Mouse (Mus musculus) cerebellum, adult 11-12 months (tissue): Measurements from ENCODE around the gene Rab13.
A peak's percentile ranks its signal among the peaks of the same experiment; 100 is the strongest.

Source experiments
- DNase-seq: peaks from one replicate; pipeline ENCODE4 v3.0.0; 2022

Gene Rab13

DNA sequence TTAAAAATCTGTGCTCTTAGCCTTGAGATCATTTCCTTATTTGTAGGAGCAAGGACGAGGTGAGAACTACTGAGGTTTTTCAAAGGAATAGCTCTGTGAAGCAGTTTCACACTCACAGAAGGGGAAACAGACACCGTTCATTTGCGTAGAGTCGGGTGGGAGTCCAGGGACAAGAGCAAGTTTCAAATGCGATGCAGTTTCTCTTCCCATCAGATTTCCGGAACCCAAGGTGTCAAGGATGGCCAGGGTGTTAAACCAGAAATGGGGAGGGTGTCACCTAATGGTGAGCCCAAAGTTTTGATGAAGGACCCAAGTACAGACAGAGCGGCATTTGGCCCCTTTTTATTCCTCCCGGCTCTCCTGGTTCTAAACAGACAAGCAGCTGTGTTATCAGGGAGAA is 17.6 kb downstream of the Rab13 start:
- no peak for DNase-seq

DNA sequence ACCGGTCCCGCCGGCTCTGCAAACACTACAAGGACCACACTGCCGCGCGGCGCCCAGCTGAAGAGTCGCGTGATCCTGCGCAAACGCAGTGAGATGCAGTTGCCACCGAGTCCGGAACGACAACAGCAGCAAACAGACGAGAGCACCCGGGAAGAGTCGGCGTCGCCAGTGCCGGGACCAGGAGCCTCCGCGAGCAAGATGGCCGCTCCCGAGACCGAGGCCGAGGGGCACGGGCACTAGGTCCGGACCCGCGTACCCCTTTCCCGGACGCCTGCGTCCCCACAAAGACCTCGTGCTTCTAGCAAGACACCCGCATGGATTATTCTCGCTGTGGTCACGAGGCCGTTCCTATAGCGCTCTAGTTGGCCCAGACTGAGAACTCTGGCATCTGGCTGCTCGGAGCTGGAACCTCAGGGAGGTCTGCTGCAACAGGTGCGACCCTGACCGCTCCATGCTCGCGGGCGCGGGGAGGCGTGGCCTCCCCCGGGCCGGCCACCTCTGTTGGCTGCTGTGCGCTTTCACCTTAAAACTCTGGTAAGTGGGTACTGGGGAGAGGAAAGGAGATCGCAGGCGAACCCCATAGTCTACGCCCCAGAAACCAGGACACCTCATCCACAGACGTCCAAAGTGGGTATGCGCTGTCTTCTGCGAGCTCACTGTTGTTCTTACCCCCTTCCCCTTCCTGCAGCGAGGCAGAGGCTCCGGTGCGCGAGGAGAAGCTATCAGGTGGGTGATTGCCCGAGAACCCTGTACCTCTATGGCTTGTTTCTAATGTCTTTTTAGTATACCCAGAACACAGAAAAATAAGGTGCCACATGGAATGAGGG is 18.2 kb downstream of the Rab13 start, which contains the start of gene Jtb:
Gene Jtb (plus strand): TSS at position 91 of the 827 bp plus-strand sequence.
- DNase-seq: peak; percentile 93

DNA sequence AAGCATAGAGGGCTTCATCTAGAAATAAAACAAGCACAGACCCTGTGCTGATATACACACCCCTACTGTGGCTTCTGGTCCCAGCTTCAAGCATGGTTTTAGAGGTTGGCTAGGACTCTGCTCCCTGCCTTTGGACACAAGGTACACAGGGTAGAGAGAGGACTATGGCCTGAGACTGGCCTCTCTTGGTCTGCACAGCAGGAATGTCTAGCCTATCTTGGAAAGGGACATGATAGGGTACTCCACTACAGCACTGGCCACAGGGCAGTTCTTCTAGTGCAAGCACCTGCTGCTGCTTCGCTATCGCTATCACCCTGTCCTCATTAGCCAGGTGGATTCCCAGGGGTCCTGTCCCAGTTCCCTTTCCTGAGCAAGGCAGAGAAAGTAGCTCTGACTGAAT is 27.8 kb downstream of the Rab13 start:
- no peak for DNase-seq

DNA sequence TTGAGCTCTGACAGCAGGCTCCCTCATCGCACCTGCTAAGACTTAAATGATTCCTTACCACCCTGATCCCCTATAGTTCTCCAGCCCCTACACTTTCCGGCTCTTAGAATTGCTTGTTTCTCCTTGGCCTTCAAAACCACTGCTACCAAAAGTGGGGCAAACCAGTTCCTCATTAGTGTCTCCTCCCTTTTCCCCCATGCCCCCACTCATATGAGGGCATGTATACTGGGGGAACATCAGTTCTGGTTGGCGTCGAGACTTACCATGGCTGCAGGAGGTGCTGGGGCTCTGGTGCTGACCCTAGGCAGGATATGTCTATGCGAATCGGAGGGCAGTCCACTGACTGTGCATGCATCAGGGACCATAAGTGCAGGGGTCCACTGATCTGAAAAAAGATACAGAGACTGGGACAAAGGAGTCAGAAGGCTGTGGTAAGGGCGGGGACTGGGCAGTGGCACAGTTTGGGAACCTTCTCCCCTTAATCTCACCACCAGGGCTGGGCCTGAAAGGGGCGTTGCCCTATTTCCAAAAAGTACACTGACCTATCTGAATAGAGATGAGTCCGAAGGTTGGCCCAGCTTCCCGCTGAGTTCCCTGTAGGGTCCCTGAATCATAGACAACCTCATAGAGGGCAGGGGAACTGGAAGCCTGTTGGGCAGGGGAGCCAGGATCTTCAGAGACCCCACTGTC is 28.3 kb downstream of the Rab13 start:
- DNase-seq: no peak

DNA sequence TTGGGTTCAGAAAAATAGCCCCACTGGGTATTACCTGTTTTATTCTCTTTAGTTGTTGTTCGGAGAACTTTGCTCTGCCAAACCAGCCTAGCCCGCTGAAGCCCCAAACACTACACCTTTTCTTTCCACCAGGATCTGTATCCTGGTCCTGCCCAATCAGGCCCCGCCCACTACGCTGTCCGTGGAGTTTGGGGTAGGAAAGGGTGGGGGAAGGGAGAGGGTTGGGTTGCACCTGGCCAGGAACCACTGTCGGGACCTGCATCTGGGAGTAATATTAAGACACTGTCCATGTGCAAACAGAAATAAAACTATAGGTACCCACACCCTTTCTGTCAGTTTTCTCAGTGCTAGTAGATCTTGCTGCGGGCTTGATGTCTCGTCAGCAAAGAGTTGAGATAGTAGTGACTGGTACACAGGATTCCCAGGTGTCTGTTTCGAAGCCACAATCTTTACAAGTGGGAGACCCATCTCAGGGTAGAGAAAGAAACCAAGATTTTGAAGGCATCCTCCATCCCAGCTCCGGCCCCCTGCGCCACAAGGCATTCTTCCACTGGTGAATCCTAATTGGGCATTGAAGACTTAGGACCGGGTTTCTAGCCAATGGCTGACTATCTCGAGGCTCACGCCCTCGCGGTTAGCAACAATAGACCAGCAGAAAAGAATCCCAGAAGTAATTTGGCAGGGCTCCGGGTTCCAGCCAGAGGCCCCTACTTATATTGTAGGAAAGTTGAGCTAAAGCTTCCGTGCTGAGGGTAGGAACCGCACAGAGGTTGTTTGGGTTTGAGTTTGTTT is 29.7 kb downstream of the Rab13 start, which contains the start of gene Creb3l4:
Gene Creb3l4 (minus strand): TSS at position 529 of the 792 bp plus-strand sequence.
- DNase-seq: no peak

DNA sequence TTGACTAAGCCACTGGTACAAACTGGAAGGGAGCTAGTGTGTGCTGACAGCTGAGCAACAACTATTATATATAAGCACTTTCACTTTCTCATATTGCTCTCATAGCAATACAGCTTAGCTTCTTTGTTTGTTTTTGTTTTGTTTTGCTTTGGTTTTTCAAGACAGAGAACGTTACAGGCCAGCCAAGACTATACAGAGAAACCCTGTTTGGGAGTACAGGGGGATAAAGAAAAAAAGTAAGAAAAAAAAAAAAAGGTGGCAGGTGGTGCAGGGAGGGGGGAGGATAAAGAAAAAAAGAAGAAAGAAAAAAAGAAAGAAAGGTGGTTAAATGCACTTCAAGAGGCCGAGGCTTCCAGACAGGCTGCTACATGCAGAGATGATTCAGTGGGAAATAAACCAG is 31.9 kb downstream of the Rab13 start:
- no peak for DNase-seq

DNA sequence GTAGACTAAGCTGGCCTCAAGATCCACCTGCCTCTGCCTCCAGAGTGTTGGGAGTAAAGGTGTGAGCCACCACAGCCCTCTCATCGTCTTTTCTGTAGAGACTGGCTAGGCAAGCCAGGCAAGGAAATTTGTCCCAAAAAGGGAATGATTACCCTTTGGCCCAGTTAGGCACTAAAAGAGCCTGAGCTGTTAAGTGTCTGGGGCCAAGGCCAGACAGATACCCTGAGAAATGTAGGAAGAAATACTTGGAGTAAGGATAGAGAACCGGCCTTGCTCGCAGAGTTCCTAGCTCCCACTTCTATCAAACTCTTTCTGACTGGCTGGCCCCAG is 34.1 kb downstream of the Rab13 start:
- no peak for DNase-seq

DNA sequence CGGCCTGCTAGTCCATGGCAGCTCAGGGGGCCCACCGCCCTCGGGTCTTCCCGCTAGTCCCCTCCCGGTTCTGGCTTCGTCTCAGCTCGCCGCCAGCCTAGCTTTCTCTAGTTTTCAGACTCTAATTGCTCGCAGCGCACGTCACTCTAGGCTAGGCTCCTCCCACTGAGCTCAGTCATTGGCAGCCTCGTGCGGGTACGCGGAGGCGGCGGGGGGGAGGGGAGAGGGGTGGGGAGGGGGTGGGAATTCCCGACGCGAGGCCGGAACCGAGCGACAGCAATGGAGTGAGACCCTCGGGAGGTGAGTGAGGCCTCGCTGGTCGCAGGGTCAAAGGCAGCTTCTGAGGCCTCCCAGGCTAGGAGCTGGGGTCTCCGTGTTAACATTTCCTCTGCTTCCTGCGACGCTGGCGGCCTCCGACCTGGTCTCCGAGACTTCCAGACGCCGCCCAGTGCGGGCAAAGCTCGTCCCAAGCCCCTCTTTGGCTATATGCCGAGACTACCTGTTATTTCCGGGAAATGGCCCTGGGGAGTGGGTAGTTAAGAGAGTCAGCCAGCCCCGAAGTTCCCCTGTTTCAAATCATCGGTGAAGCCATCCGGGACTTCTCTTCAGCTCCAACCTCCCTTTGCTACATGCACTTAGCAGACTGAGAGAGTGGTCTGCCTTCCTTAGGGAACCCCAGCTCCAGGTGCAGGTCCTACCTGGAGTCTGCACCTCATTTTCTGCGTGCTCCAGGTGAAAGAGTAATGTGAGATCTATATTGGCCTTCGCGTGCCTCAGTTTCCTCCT is 34.7 kb downstream of the Rab13 start, which contains the start of gene Slc39a1:
Gene Slc39a1 (plus strand): TSS at position 213 of the 786 bp plus-strand sequence.
- peak; percentile 91 for DNase-seq

DNA sequence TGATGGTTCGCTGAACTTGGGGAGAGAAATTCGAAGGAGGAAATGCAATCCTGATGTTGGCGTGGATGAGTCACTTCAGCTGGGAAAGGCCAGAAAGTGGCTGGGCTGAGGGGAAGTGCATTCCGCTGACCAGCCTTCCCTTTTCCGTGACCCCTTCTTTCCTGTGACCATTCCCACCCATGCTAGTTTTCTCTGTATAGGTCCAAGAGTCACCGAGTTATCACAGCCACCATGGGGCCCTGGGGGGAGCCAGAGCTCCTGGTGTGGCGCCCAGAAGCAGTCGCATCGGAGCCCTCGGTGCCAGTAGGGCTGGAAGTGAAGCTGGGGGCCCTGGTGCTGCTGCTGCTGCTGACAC is 35.2 kb downstream of the Rab13 start:
- DNase-seq: peak; percentile 57

DNA sequence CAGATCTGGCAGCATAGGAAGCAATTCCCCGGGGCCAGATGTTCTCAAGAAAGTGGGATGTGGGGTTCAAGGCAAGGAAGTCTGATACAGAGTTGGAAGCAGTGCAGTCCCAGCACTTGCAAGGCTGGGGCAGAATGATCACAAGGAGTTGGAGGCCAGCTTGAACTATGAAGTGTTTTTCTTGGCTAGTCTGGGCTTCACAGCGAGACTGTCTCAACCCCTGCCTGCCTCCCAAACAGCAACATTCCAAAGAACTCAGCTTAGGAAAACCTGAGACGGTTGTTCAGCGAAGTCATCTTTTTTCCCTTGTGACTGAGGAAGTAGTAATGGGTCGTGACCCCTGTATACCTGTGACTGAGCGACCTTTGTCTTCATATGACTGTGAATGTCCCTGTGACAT is 37.3 kb downstream of the Rab13 start:
- no peak for DNase-seq

DNA sequence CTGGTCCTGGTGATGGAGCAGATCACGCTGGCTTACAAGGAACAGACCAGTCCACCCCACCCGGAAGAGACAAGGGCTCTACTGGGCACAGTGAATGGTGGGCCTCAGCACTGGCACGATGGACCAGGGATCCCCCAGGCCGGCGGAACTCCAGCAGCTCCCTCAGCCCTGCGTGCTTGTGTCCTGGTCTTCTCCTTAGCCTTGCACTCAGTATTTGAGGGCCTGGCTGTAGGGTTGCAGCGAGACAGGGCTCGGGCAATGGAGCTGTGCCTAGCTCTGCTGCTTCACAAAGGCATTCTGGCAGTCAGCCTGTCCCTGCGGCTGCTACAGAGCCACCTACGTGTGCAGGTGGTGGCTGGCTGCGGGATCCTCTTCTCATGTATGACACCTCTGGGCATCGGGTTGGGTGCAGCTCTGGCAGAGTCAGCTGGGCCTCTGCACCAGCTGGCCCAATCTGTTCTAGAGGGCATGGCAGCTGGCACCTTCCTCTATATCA is 38.3 kb downstream of the Rab13 start:
- DNase-seq: peak; percentile 47

DNA sequence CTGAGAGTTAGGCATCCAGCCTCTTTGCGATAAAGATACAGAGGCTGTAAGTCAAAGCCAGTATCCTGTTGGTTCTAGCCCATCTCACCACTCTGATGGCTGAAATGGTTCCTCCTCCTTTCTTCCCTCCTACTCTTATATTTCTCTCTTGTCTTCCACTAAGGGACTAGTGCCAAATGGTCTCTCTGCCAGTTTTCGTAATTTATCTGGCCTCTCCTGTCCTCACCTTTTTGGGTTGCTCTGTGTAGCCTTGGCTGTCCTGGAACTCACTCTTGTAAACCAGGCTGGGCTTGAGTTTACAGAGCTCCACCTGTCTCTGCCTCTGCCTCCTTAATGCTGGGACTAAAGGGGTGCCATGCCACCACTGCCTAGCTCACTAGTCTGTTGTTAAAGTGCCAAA is 39.2 kb downstream of the Rab13 start:
- DNase-seq: peak; percentile 62

DNA sequence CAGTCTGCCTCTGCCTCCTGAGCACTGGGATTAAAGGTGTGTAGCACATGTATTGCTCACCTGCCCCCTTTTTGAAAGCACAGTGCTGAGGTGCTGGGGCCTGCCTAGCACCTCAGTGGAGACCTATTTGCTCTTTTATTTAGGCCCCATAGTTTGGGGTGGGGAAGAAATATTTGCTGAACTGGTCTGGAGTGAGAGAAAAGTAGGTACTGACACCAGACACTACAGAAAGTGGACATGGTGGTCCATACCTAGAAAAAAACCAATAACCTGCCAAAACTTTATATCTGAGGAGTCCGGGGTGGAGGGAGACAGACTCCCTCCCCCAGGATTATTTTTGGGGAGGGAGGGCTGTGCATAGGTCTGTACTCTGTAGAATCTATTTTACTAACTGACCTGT is 39.7 kb downstream of the Rab13 start:
- peak; percentile 43 for DNase-seq

DNA sequence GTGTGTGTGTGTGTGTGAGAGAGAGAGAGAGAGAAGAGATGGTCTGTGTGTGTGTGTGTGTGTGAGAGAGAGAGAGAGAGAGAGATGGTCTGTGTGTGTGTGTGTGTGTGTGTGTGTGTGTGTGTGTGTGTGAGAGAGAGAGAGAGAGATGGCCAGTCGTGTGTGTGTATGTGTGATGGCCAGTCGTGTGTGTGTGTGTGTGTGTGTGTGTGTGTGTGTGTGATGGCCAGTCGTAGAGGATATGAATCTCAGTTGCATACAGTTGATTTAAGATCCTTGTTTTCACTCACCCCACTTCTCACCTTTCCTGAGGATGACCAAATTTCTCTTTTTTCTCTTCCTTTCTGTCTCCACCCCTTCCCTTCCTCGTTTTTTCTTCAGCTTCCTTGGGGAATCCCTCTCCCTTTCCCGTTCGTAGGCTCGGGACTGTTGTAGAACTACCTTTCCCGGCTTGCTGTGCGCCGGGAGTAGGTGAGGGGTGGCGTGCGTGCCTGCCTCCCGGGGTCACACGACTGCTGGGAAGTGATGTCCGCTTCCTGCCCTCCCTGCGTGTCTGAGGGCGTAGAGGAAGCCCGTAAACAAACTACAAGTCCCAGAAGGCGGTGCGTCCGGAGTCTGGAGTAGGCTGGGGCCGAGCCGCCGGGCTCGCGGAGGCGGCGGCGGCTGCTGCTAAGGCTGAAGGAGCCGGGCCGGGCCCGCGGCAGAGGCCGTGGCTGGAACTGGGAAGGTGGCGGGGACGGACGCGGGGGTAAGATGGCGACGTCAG is 40.3 kb downstream of the Rab13 start, which contains the start of gene Crtc2:
Gene Crtc2 (plus strand): TSS at position 511 of the 766 bp plus-strand sequence.
- DNase-seq: peak; percentile 98

DNA sequence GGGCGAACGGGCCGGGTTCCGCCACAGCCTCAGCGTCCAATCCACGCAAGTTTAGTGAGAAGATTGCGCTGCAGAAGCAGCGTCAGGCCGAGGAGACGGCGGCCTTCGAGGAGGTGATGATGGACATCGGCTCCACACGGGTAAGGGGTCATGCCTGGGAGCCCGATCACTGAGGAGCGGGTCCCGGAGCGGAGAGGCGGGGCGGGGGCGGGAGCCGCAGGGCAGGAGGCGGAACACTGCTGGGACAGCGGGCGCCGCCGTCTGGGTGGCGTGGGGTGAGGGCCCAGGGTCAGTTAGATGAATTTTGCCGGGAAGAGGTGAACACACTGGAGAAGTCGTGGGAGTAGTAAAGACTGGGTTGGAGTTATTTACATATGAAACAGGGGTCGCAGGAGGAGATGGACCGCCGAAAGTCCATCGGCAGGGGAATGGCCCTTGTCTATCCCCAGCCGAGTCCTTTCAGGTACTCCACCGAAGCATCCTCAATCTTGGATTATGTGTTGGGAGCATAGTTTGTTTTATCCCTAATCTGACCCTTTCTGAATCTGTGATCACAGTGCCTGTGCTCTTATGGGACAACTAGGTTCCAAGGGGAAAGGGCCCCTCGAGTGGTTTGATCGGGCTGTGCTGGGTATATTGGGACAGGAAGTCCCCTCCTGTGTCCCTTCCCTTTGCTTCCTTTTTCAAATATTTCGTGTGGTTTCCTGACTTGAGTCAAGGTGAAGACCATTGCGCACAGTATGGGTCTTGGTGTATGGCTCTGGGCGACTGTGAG is 41.1 kb downstream of the Rab13 start:
- DNase-seq: no peak

DNA sequence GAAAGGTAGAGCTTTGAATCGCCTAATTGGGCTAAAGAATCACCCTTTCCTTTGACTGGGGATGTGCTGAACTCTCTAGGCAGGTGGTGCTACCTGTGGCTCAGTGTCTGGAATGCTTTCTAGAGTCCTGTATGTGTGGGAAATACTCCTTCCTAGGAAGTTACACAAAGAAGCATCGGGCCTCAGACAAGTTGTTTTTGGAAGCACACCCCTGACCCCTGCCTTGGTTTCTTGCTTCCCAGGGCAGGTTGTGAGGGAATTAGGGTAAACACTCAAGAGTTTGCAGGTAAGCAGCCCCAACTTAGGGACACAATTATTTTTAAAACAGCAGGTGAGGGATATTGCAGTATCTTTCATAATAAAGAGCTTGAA is 41.7 kb downstream of the Rab13 start:
- DNase-seq: peak; percentile 42

DNA sequence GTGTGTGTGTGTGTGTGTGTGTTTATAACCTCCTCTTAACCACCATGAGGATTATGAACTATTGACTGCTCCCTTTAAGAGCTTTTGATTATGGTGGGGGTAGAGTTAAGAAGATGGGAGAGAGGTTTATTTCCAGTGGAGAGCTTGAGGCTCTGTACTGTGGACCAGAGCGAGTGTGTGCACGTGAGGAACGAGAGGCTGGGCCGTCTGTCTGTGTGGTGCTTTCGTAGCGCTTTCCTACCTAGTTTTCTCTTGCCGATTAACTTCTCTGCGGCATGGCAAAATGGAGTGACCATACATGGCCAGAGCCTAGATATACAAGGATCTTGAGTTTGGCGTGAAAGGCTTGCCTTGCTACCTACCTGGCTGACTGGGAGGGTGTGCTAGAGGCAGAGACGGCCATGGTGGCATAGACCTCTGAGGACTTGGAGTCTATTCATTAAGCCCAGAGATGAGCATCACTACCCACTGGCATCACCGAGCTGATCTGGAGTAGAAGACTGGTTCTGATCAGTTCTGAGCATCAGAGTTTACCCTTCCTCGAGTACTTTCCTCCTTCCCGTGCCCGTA is 42.4 kb downstream of the Rab13 start:
- DNase-seq: peak; percentile 40

DNA sequence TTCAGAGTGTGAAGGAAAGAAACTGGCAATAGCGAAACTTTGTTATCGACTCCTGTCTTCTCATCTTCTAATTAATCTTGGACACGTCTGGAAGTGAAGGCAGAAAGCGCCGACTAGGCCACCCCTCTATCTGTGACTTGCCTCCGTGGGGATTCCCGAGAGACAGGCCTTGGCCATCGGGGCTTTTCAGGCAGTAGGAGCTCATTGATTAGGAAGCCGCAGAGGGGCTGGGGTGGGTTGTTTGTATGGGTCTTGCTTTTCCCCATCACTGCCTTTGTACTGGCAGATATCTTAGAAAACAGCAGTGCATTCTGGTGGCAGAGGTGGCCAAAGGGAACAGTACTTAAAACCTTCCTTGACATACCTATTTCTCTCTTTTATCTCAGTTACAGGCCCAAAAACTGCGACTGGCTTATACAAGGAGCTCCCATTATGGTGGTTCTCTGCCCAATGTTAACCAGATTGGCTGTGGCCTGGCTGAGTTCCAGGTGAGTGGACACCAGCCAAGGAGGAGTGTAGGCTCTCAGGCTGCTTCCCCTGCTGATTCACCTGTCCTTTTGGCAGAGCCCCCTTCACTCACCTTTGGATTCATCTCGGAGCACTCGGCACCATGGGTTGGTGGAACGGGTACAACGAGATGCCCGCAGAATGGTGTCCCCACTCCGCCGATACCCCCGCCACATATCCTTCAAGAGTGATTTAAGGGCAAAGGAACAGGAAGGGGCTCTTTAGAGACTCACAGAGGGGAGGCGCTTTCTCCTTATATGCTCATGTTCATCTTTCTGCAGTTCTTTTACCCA is 43.4 kb downstream of the Rab13 start:
- DNase-seq: peak; percentile 96

DNA sequence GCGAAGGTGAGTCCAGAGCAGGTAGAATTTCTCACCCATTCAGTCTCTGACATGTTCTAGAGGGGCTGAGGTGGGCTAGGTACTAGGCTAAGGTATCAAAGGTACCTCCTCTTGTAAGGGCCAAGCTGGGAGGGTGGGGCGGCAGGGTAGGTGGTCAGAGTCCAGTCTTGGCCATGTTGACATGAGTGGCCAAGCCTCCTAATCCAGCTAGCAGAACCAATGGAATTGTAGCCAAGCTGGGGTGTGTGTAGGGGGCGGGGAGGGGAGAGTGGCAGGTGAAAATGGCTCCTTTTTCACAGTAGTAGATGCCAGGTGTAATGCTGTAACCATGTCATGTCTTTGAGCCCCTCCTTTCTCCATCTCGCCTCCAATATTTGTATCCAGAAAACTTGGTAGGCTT is 45.0 kb downstream of the Rab13 start:
- no peak for DNase-seq
